ENCODE assay signal across 7 mouse cellular contexts in genomic region chr19:28010471-28011395, GRCm38 (mm10). TPM values are rescaled to one million over a fixed set of nuclear protein-coding genes. Genes with fewer than 3 reads are reported as not detected.
DNase-seq lines count a peak whose midpoint lies in the region; ATAC-seq lines count a peak whose summit lies in the region.

Rfx3 (minus strand) TSS chr19:28011166.

- peak; percentile 56 to 80 for DNase-seq in adrenal gland, adult (ENCODE audit: inconsistent age in 2 of 2, low spot score in 1 of 2)
- peak; percentile 54 to 66 for DNase-seq in cerebellum, postnatal 14 days
- peak; percentile 38 to 39 for DNase-seq in frontal cortex, postnatal 36 days (ENCODE audit: low spot score in 2 of 2)
- peak; percentile 92 for DNase-seq in induced T-regulatory cell, adult 2 months (ENCODE audit: low read depth)
- peak in 1 of 2 experiments; percentile 88 for DNase-seq in left cerebral cortex, postnatal 14 days (ENCODE audit: low spot score in 2 of 2)
- peak; percentile 50 for DNase-seq in right cerebral cortex, postnatal 25 days

- intact Hi-C loops in left cerebral cortex, postnatal 14 days (cut with DNase I) = loop anchor here (5.0 kb wide), 3 partner anchors 77 to 558 kb away; no protein-coding TSS in a partner anchor

- ATAC-seq in megakaryocyte-erythroid progenitor cell, adult 5-6 weeks (replicated peaks; ENCODE audit: low FRiP score, low TSS enrichment, poor library complexity, severe bottlenecking) = peak; percentile 56

RNA-seq across cellular contexts. Expression of gene Rfx3, which starts in this region (rescaled TPM):
- 10 to 100 TPM; 92.9 to 93.6 TPM for total RNA-seq in left cerebral cortex, postnatal 14 days (2021)
- total RNA-seq in megakaryocyte-erythroid progenitor cell, adult 5-6 weeks (2014; fragmentation: Nextera tagmentation) = 5.1 and 13.6 TPM in 2 replicates
- 3.4 and 4.0 TPM in 2 replicates for total RNA-seq in megakaryocyte-erythroid progenitor cell, adult 5-6 weeks (2017)

Comparison
In these comparisons a context has a peak if more than half of its experiments do, and no peak if none do; other contexts are left out.
1. RNA of gene Rfx3 (total RNA-seq): 92.9 to 93.6 TPM in left cerebral cortex, postnatal 14 days; 3.4 to 13.6 TPM in megakaryocyte-erythroid progenitor cell, adult 5-6 weeks; every median in the first group is over 4 times any median in the second.